Mouse (Mus musculus): Measurements from ENCODE around the gene Gpr132. TPM values are rescaled to one million over a fixed set of nuclear protein-coding genes. Genes with fewer than 3 reads are reported as not detected.
"Not testable (repeated sequence)": the region's sequence is repeated elsewhere in the genome, so short reads cannot be mapped to it uniquely, and the experiment has no call there.

The Gpr132 gene
- polyA plus RNA-seq, 1 experiment: 256 TPM

- Histone ChIP-seq H3K36me3 (ENCODE audit: control insufficient read depth, insufficient read depth, low read length) (peaks cover 38% of the 10 kb centered on the region), H3K4me1 (replicated peaks; ENCODE audit: control insufficient read depth, insufficient read depth, low read length) (peaks cover 34% of the 10 kb centered on the region), H3K27me3 (ENCODE audit: control insufficient read depth, insufficient read depth, low read length) (no peaks in the 10 kb centered on the region), H3K27ac (ENCODE audit: control insufficient read depth, insufficient read depth, low read length) (no peak overlapping the region), H3K4me3 (ENCODE audit: control insufficient read depth, insufficient read depth, low read length) (no peak overlapping the region)
- 94% methylated on average over 12 of the region's 12 CpGs for WGBS
- no peak for DNase-seq
- TF ChIP-seq CTCF (IDR thresholded peaks at IDR 0.05; ENCODE audit: borderline replicate concordance, control insufficient read depth, extremely low read depth, insufficient read depth, low read length, poor library complexity) (no peak), POLR2A (IDR thresholded peaks at IDR 0.05; ENCODE audit: control insufficient read depth, extremely low read depth, insufficient read depth, low read length, poor library complexity) (no peak)
Measured at GRCm38 (mm10) chr12:112820401-112820999, 47.5 kb downstream of the Gpr132 start.

GRCm38 (mm10) chr12:112819057-112819662 is 48.9 kb downstream of the Gpr132 start:
- peaks cover 38% of the 10 kb centered on the region for H3K36me3 ChIP-seq (ENCODE audit: control insufficient read depth, insufficient read depth, low read length)
- H3K4me1 ChIP-seq (replicated peaks; ENCODE audit: control insufficient read depth, insufficient read depth, low read length): peaks cover 32% of the 10 kb centered on the region
- H3K4me3 ChIP-seq (ENCODE audit: control insufficient read depth, insufficient read depth, low read length): no peak overlapping the region
- 95% methylated on average over 8 of the region's 8 CpGs for WGBS
- no peaks in the 10 kb centered on the region for H3K27me3 ChIP-seq (ENCODE audit: control insufficient read depth, insufficient read depth, low read length)
- TF ChIP-seq CTCF (IDR thresholded peaks at IDR 0.05; ENCODE audit: borderline replicate concordance, control insufficient read depth, extremely low read depth, insufficient read depth, low read length, poor library complexity): no peak
- TF ChIP-seq POLR2A (IDR thresholded peaks at IDR 0.05; ENCODE audit: control insufficient read depth, extremely low read depth, insufficient read depth, low read length, poor library complexity): no peak
- no peak overlapping the region for H3K27ac ChIP-seq (ENCODE audit: control insufficient read depth, insufficient read depth, low read length)
- DNase-seq: no peak

GRCm38 (mm10) chr12:112816866-112817265 is 51.2 kb downstream of the Gpr132 start:
- Histone ChIP-seq H3K4me1 (replicated peaks; ENCODE audit: control insufficient read depth, insufficient read depth, low read length) (peaks cover 17% of the 10 kb centered on the region), H3K27ac (ENCODE audit: control insufficient read depth, insufficient read depth, low read length) (peak overlapping the region; percentile 88), H3K36me3 (ENCODE audit: control insufficient read depth, insufficient read depth, low read length) (peaks cover 36% of the 10 kb centered on the region)
- DNase-seq; H3K4me3 ChIP-seq (ENCODE audit: control insufficient read depth, insufficient read depth, low read length); H3K27me3 ChIP-seq (ENCODE audit: control insufficient read depth, insufficient read depth, low read length): not testable (repeated sequence)
- WGBS: 82% methylated on average over 7 of the region's 7 CpGs

- Histone ChIP-seq H3K36me3 (ENCODE audit: control insufficient read depth, insufficient read depth, low read length) (peaks cover 31% of the 10 kb centered on the region), H3K4me3 (ENCODE audit: control insufficient read depth, insufficient read depth, low read length) (no peak overlapping the region), H3K27me3 (ENCODE audit: control insufficient read depth, insufficient read depth, low read length) (no peaks in the 10 kb centered on the region), H3K27ac (ENCODE audit: control insufficient read depth, insufficient read depth, low read length) (peak overlapping the region; percentile 88), H3K4me1 (replicated peaks; ENCODE audit: control insufficient read depth, insufficient read depth, low read length) (peaks cover 11% of the 10 kb centered on the region)
- DNase-seq: peak; percentile 79
- 27% methylated on average over 4 of the region's 4 CpGs for WGBS
- TF ChIP-seq POLR2A (IDR thresholded peaks at IDR 0.05; ENCODE audit: control insufficient read depth, extremely low read depth, insufficient read depth, low read length, poor library complexity) (0 out of 2 replicates have a peak, but pooled peaks have one; percentile 20), CTCF (IDR thresholded peaks at IDR 0.05; ENCODE audit: borderline replicate concordance, control insufficient read depth, extremely low read depth, insufficient read depth, low read length, poor library complexity) (peak; percentile 64; the same call in 1 of the 2 replicates)
Measured at GRCm38 (mm10) chr12:112816294-112816693, 51.7 kb downstream of the Gpr132 start.

GRCm38 (mm10) chr12:112814682-112815470 is 53.2 kb downstream of the Gpr132 start:
- no peak for DNase-seq
- Histone ChIP-seq H3K4me3 (ENCODE audit: control insufficient read depth, insufficient read depth, low read length) (no peak overlapping the region), H3K36me3 (ENCODE audit: control insufficient read depth, insufficient read depth, low read length) (peaks cover 17% of the 10 kb centered on the region), H3K27me3 (ENCODE audit: control insufficient read depth, insufficient read depth, low read length) (no peaks in the 10 kb centered on the region), H3K4me1 (replicated peaks; ENCODE audit: control insufficient read depth, insufficient read depth, low read length) (peaks cover 10% of the 10 kb centered on the region), H3K27ac (ENCODE audit: control insufficient read depth, insufficient read depth, low read length) (no peak overlapping the region)
- TF ChIP-seq POLR2A (IDR thresholded peaks at IDR 0.05; ENCODE audit: control insufficient read depth, extremely low read depth, insufficient read depth, low read length, poor library complexity) (no peak), CTCF (IDR thresholded peaks at IDR 0.05; ENCODE audit: borderline replicate concordance, control insufficient read depth, extremely low read depth, insufficient read depth, low read length, poor library complexity) (no peak)
- WGBS: 95% methylated on average over 14 of the region's 14 CpGs

- 95% methylated on average over 7 of the region's 7 CpGs for WGBS
- Histone ChIP-seq H3K4me1 (replicated peaks; ENCODE audit: control insufficient read depth, insufficient read depth, low read length) (peaks cover 21% of the 10 kb centered on the region), H3K27me3 (ENCODE audit: control insufficient read depth, insufficient read depth, low read length) (peaks cover 4% of the 10 kb centered on the region; the same call in 1 of the 2 replicates), H3K4me3 (ENCODE audit: control insufficient read depth, insufficient read depth, low read length) (no peak overlapping the region), H3K27ac (ENCODE audit: control insufficient read depth, insufficient read depth, low read length) (no peak overlapping the region), H3K36me3 (ENCODE audit: control insufficient read depth, insufficient read depth, low read length) (peaks cover 2% of the 10 kb centered on the region)
- TF ChIP-seq CTCF (IDR thresholded peaks at IDR 0.05; ENCODE audit: borderline replicate concordance, control insufficient read depth, extremely low read depth, insufficient read depth, low read length, poor library complexity) (no peak), POLR2A (IDR thresholded peaks at IDR 0.05; ENCODE audit: control insufficient read depth, extremely low read depth, insufficient read depth, low read length, poor library complexity) (no peak)
- DNase-seq: no peak
Measured at GRCm38 (mm10) chr12:112813370-112813769, 54.7 kb downstream of the Gpr132 start.

Data from thymus, adult 2 months (tissue).